Mouse (Mus musculus) G1E (cell line): Measurements from ENCODE around the gene Irf2bp1.

Experiments used
- CTCF ChIP-seq: IDR thresholded peaks from 2 replicates; pipeline ENCODE4 v1.5.1; 2012; ENCODE audit warnings: low read depth, low read length, inconsistent platforms, mixed read lengths
- GATA1 ChIP-seq: IDR thresholded peaks from 2 replicates; pipeline ENCODE4 v1.6.1; 2012; ENCODE audit warnings: borderline replicate concordance, low read length, inconsistent platforms, mixed read lengths
- GATA2 ChIP-seq: IDR thresholded peaks from 2 replicates; pipeline ENCODE4 v1.6.1; 2012; ENCODE audit warnings: low read depth, low read length, inconsistent platforms, borderline replicate concordance
- POLR2AphosphoS5 ChIP-seq: IDR thresholded peaks from 2 replicates; pipeline ENCODE4 v1.6.1; 2012; ENCODE audit warnings: low read depth, low read length, inconsistent platforms; ENCODE audit not compliant: insufficient replicate concordance

GRCm38 (mm10) chr7:18962171-18962792, 41.6 kb upstream of the Irf2bp1 start:
- TF ChIP-seq CTCF (no peak), GATA1 (no peak), GATA2 (no peak), POLR2AphosphoS5 (no peak)
